Mouse (Mus musculus): ENCODE data around the gene Zc3h13. TPM values are rescaled to one million over a fixed set of nuclear protein-coding genes. Genes with fewer than 3 reads are reported as not detected.

Gene Zc3h13
- polyA plus RNA-seq, 1 experiment: 9.8 TPM

DNA sequence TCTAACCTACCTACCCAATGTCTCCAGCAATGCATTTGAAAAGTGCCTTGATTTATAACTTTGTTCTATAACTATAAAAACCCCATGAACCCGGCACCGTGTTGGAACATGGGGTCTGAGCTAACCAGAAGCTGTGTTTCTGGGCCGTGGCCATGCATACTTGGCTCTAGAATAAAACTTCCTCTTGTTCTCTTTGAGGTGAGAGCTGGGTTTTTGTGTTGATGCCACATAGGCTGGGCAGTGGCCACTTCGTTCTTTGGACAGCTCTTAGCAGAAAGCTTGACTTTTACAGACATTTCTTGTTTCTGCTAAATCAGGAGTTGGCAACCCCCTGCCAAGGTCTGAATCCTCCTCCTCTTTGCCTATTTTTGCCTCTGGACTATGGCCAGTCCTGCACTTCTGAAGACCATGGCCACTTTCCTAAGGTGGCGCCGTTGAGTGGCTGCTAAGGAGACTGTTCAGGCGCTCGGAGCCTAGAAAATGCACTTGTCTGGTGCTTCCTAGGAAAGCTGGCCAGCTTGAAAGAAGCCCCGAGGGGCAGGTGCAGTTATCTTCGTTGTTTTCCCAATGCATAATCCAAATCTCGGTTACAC lies 90.9 kb downstream of the Zc3h13 start:
- Histone ChIP-seq H3K79me2 (ENCODE audit: control insufficient read depth, insufficient read depth) (no peaks in the 10 kb centered on the region), H3K27me3 (ENCODE audit: control insufficient read depth, insufficient read depth, insufficient read length) (peaks cover 21% of the 10 kb centered on the region), H3K79me3 (ENCODE audit: low read depth) (no peaks in the 10 kb centered on the region), H3ac (ENCODE audit: control insufficient read depth, insufficient read length, low read depth) (no peak overlapping the region), H3K4me3 (ENCODE audit: insufficient read depth, poor library complexity, severe bottlenecking) (no peak overlapping the region), H3K36me3 (ENCODE audit: control insufficient read depth, insufficient read depth) (no peaks in the 10 kb centered on the region)
- TF ChIP-seq CEBPB (IDR thresholded peaks at IDR 0.05; ENCODE audit: low read depth): no peak
- TF ChIP-seq FOSL1 (IDR thresholded peaks at IDR 0.05; ENCODE audit: insufficient read depth, low read length, poor library complexity, severe bottlenecking): no peak
- no peak for TF ChIP-seq USF1 (IDR thresholded peaks at IDR 0.05; ENCODE audit: low read depth)
- TF ChIP-seq MAX (IDR thresholded peaks at IDR 0.05): no peak
- TF ChIP-seq MYOG (IDR thresholded peaks at IDR 0.05; ENCODE audit: control insufficient read depth, extremely low read depth, insufficient read length): no peak
- TF ChIP-seq MYOD1 (IDR thresholded peaks at IDR 0.05; ENCODE audit: control insufficient read depth, insufficient read length, low read depth): no peak
- no peak for TF ChIP-seq CTCF (IDR thresholded peaks at IDR 0.05; ENCODE audit: control insufficient read depth, insufficient read depth, insufficient read length)

- Histone ChIP-seq H3K79me2 (ENCODE audit: control insufficient read depth, insufficient read depth) (no peaks in the 10 kb centered on the region), H3K27me3 (ENCODE audit: control insufficient read depth, insufficient read depth, insufficient read length) (peaks cover 21% of the 10 kb centered on the region), H3ac (ENCODE audit: control insufficient read depth, insufficient read length, low read depth) (no peak overlapping the region), H3K4me3 (ENCODE audit: insufficient read depth, poor library complexity, severe bottlenecking) (no peak overlapping the region), H3K36me3 (ENCODE audit: control insufficient read depth, insufficient read depth) (no peaks in the 10 kb centered on the region), H3K79me3 (ENCODE audit: low read depth) (no peaks in the 10 kb centered on the region)
- TF ChIP-seq MYOG (IDR thresholded peaks at IDR 0.05; ENCODE audit: control insufficient read depth, extremely low read depth, insufficient read length) (no peak), CTCF (IDR thresholded peaks at IDR 0.05; ENCODE audit: control insufficient read depth, insufficient read depth, insufficient read length) (no peak), MYOD1 (IDR thresholded peaks at IDR 0.05; ENCODE audit: control insufficient read depth, insufficient read length, low read depth) (no peak), CEBPB (IDR thresholded peaks at IDR 0.05; ENCODE audit: low read depth) (no peak), MAX (IDR thresholded peaks at IDR 0.05) (no peak), FOSL1 (IDR thresholded peaks at IDR 0.05; ENCODE audit: insufficient read depth, low read length, poor library complexity, severe bottlenecking) (no peak), USF1 (IDR thresholded peaks at IDR 0.05; ENCODE audit: low read depth) (no peak)
Observed at GRCm38 (mm10) chr14:75376256-75376655, 92.1 kb downstream of the Zc3h13 start.

GRCm38 (mm10) chr14:75377612-75378011 lies 93.4 kb downstream of the Zc3h13 start:
- no peak for TF ChIP-seq FOSL1 (IDR thresholded peaks at IDR 0.05; ENCODE audit: insufficient read depth, low read length, poor library complexity, severe bottlenecking)
- no peak for TF ChIP-seq MYOD1 (IDR thresholded peaks at IDR 0.05; ENCODE audit: control insufficient read depth, insufficient read length, low read depth)
- no peak for TF ChIP-seq MAX (IDR thresholded peaks at IDR 0.05)
- no peak for TF ChIP-seq USF1 (IDR thresholded peaks at IDR 0.05; ENCODE audit: low read depth)

More at GRCm38 (mm10) chr14:75377612-75378011, 93.4 kb downstream of the Zc3h13 start:
- Histone ChIP-seq H3K36me3 (ENCODE audit: control insufficient read depth, insufficient read depth) (no peaks in the 10 kb centered on the region), H3K79me3 (ENCODE audit: low read depth) (no peaks in the 10 kb centered on the region), H3K79me2 (ENCODE audit: control insufficient read depth, insufficient read depth) (no peaks in the 10 kb centered on the region), H3K4me3 (ENCODE audit: insufficient read depth, poor library complexity, severe bottlenecking) (no peak overlapping the region), H3K27me3 (ENCODE audit: control insufficient read depth, insufficient read depth, insufficient read length) (peaks cover 21% of the 10 kb centered on the region), H3ac (ENCODE audit: control insufficient read depth, insufficient read length, low read depth) (no peak overlapping the region)

Small RNAs within 50 kb of the gene (microRNA-seq; reads per million reads assigned to microRNA genes)
- not detected for gene Gm44482 (ENCODE audit: borderline microRNAs expressed)

Other genes starting within 250 kb of the Zc3h13 start
- gene Lrrc63, start 153.5 kb upstream of the Zc3h13 start, polyA plus RNA-seq (2012; fragmentation: generic; extraction: Trizol): not detected
- gene Lcp1, start 153.3 kb upstream of the Zc3h13 start, polyA plus RNA-seq (2012; fragmentation: generic; extraction: Trizol): 0.01 TPM
- not detected for gene Cpb2, start 42.1 kb upstream of the Zc3h13 start, polyA plus RNA-seq (2012; fragmentation: generic; extraction: Trizol)
- gene Siah3, start 171.6 kb downstream of the Zc3h13 start, polyA plus RNA-seq (2012; fragmentation: generic; extraction: Trizol): not detected